In genomic region chr2:74941966-74942365, GRCm38 (mm10) we compare ENCODE assay signal across 16 mouse cellular contexts.
"Had no signal": no experiment of that assay in that cellular context is flagged by ENCODE, and none has a peak within 500 bp of the region (broad histone marks: within the 10 kb centered on the region; RNA-seq: fewer than 3 reads in every experiment).

No protein-coding gene starts in this region.

- H3K27ac ChIP-seq: neural tube, embryonic 13.5 days; neural tube, embryonic 15.5 days; stomach, embryonic 15.5 days; stomach, postnatal 0 days had no signal

- H3K9me3 ChIP-seq: neural tube, embryonic 13.5 days; neural tube, embryonic 15.5 days; stomach, embryonic 15.5 days had no signal

- DNase-seq: retina, postnatal 1 day; right cerebral cortex, adult 18-20 months; right cerebral cortex, postnatal 14 days; right cerebral cortex, postnatal 25 days; right cerebral cortex, postnatal 4 days; spleen, adult 18-20 months; thymus, adult 18-20 months; thymus, adult 2 months; thymus, postnatal 14 days; thymus, postnatal 25 days; thymus, postnatal 36 days; thymus, postnatal 4 days had no signal

- H3K9ac ChIP-seq: neural tube, embryonic 13.5 days; neural tube, embryonic 15.5 days; stomach, embryonic 15.5 days had no signal

- H3K4me3 ChIP-seq: neural tube, embryonic 13.5 days; neural tube, embryonic 15.5 days; stomach, embryonic 15.5 days had no signal

- H3K4me2 ChIP-seq: neural tube, embryonic 13.5 days; neural tube, embryonic 15.5 days; stomach, embryonic 15.5 days had no signal

- H3K27me3 ChIP-seq: neural tube, embryonic 13.5 days; neural tube, embryonic 15.5 days; stomach, embryonic 15.5 days had no signal

- H3K4me1 ChIP-seq: neural tube, embryonic 13.5 days; stomach, embryonic 15.5 days had no signal

- H3K36me3 ChIP-seq: neural tube, embryonic 13.5 days; neural tube, embryonic 15.5 days; stomach, embryonic 15.5 days had no signal
